Mouse (Mus musculus) lung, adult 18-20 months (tissue): ENCODE data around the gene Peak1.
A peak's percentile ranks its signal among the peaks of the same experiment; 100 is the strongest.

ENCODE experiments used
- DNase-seq, 2 experiments: peaks; one replicate each; pipeline ENCODE4 v3.0.0; 2022; ENCODE audit warnings: mixed read lengths in 2 of 2

Peak1 gene

GRCm38 (mm10) chr9:56415935-56416607 lies 1.8 kb downstream of the Peak1 start:
- no peak for DNase-seq

GRCm38 (mm10) chr9:56415393-56415792 lies 2.5 kb downstream of the Peak1 start:
- no peak for DNase-seq

- no peak for DNase-seq
Observed at GRCm38 (mm10) chr9:56414322-56414721, 3.5 kb downstream of the Peak1 start.

- no peak for DNase-seq
Observed at GRCm38 (mm10) chr9:56412716-56413115, 5.2 kb downstream of the Peak1 start.

- DNase-seq, result no peak
Observed at GRCm38 (mm10) chr9:56409928-56410327, 7.9 kb downstream of the Peak1 start.

- DNase-seq, result no peak
Observed at GRCm38 (mm10) chr9:56404619-56405018, 13.2 kb downstream of the Peak1 start.

- no peak for DNase-seq
Observed at GRCm38 (mm10) chr9:56396306-56396705, 21.6 kb downstream of the Peak1 start.

- DNase-seq, result no peak
Observed at GRCm38 (mm10) chr9:56392857-56393256, 25.0 kb downstream of the Peak1 start.

GRCm38 (mm10) chr9:56382786-56383185 lies 35.1 kb downstream of the Peak1 start:
- DNase-seq, result no peak

- DNase-seq, result peak in 1 of 2 experiments; percentile 34
Observed at GRCm38 (mm10) chr9:56374401-56374800, 43.5 kb downstream of the Peak1 start.

GRCm38 (mm10) chr9:56370710-56371109 lies 47.2 kb downstream of the Peak1 start:
- no peak for DNase-seq

- DNase-seq, result no peak
Observed at GRCm38 (mm10) chr9:56368814-56369213, 49.1 kb downstream of the Peak1 start.

GRCm38 (mm10) chr9:56363306-56363705 lies 54.6 kb downstream of the Peak1 start:
- DNase-seq, result peak; percentile 23 to 50

GRCm38 (mm10) chr9:56359261-56359660 lies 58.6 kb downstream of the Peak1 start:
- DNase-seq, result no peak

- DNase-seq, result no peak
Observed at GRCm38 (mm10) chr9:56355186-56355585, 62.7 kb downstream of the Peak1 start.

- DNase-seq, result no peak
Observed at GRCm38 (mm10) chr9:56346321-56346720, 71.5 kb downstream of the Peak1 start.

- no peak for DNase-seq
Observed at GRCm38 (mm10) chr9:56339426-56340195, 78.3 kb downstream of the Peak1 start.

- no peak for DNase-seq
Observed at GRCm38 (mm10) chr9:56334363-56334762, 83.5 kb downstream of the Peak1 start.

- DNase-seq, result no peak
Observed at GRCm38 (mm10) chr9:56332774-56333173, 85.1 kb downstream of the Peak1 start.

- no peak for DNase-seq
Observed at GRCm38 (mm10) chr9:56326511-56327005, 91.3 kb downstream of the Peak1 start.

- no peak for DNase-seq
Observed at GRCm38 (mm10) chr9:56325725-56326124, 92.1 kb downstream of the Peak1 start.

- peak in 1 of 2 experiments; percentile 10 for DNase-seq
Observed at GRCm38 (mm10) chr9:56324576-56325355, 93.1 kb downstream of the Peak1 start.

GRCm38 (mm10) chr9:56321291-56321690 lies 96.6 kb downstream of the Peak1 start:
- no peak for DNase-seq
